Mouse (Mus musculus) lung, postnatal 0 days (tissue): ENCODE results near the gene Nkx6-2. TPM values are rescaled to one million over a fixed set of nuclear protein-coding genes. Genes with fewer than 3 reads are reported as not detected.

ENCODE experiments used
- ATAC-seq: fragments of 200-750 bp; cut with Nextera tagmentation; 2 replicates; pipeline ENCODE4 v1.8.0; 2017; ENCODE audit warnings: moderate library complexity
- DNase-seq: peaks from one replicate; pipeline ENCODE4 v3.0.0-alpha.2; 2016; ENCODE audit warnings: low spot score
- H3K27ac ChIP-seq: fragments of 300-500 bp; sonication (generic); 2 replicates; pipeline ENCODE4 v1.5.1; 2014; ENCODE audit warnings: antibody characterized with exemption, mild to moderate bottlenecking, low read length, mixed read lengths
- H3K27me3 ChIP-seq: fragments of 300-500 bp; sonication (generic); replicated peaks from 2 replicates; pipeline ENCODE4 v1.6.1; 2014; ENCODE audit warnings: low read length, mixed read lengths; ENCODE audit not compliant: insufficient read depth
- H3K36me3 ChIP-seq: fragments of 300-500 bp; sonication (generic); 2 replicates; pipeline ENCODE4 v1.6.1; 2014; ENCODE audit warnings: low read length, mixed read lengths; ENCODE audit not compliant: insufficient read depth
- H3K4me1 ChIP-seq: fragments of 300-500 bp; sonication (generic); 2 replicates; pipeline ENCODE4 v1.6.1; 2014; ENCODE audit warnings: antibody characterized with exemption, low read depth, low read length, mixed read lengths; ENCODE audit not compliant: insufficient read depth
- H3K4me2 ChIP-seq: fragments of 300-500 bp; sonication (generic); replicated peaks from 2 replicates; pipeline ENCODE4 v1.6.1; 2014; ENCODE audit warnings: low read depth, mild to moderate bottlenecking, low read length, moderate library complexity, mixed read lengths
- H3K4me3 ChIP-seq: fragments of 300-500 bp; sonication (generic); 2 replicates; pipeline ENCODE4 v1.5.1; 2014; ENCODE audit warnings: low read depth, low read length
- H3K9ac ChIP-seq: fragments of 300-500 bp; sonication (generic); replicated peaks from 2 replicates; pipeline ENCODE4 v1.6.1; 2014; ENCODE audit warnings: low read depth, mild to moderate bottlenecking
- H3K9me3 ChIP-seq: fragments of 300-500 bp; sonication (generic); 2 replicates; pipeline ENCODE4 v1.6.1; 2016; ENCODE audit warnings: low read length, mixed read lengths
- CTCF ChIP-seq: IDR thresholded peaks from 2 replicates; pipeline ENCODE4 v1.5.1; 2016; ENCODE audit warnings: antibody characterized with exemption, mild to moderate bottlenecking
- EP300 ChIP-seq: IDR thresholded peaks from 2 replicates; pipeline ENCODE4 v1.6.1; 2016; ENCODE audit warnings: antibody characterized with exemption, mild to moderate bottlenecking, control low read depth
- WGBS: fragments of 180-500 bp; shearing (Covaris S2); extraction: QIAGEN DNeasy Blood & Tissue Kit; methylation state at CpG from one replicate; pipeline ENCODE4 v1.1.7; 2014; 5-methylcytosine and 5-hydroxymethylcytosine counted together
- polyA plus RNA-seq: library from polyadenylated mRNA; unstranded; fragments of >200 nt; fragmentation: Nextera tagmentation; extraction: Ambion mirVana; gene quantifications from 2 replicates; pipeline ENCODE4 v1.2.1, GENCODE M21; 2015

The Nkx6-2 gene
- polyA plus RNA-seq, 1 experiment from 2014 or later: 0.10 TPM

DNA sequence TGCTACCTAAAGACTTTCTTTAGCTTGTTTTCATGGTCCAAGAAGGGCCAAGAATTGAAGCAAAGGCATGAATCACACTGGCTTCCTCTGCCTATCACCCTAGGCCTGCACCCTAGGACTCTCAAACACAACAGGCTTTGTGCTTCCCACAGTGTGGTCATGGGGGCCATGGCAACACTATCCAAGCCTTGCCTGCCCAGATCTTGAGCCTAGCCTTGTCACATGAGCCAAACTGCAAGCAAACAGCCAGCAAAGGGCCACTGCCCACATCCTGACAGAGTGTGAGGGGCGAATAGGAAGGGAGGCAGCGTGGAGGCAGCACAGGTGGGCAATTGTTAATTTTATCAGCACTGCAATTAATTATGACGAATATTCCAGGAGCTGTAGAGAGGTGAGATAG is 9.9 kb downstream of the Nkx6-2 start:
- ATAC-seq: peak; percentile 33; the same call in 1 of the 2 replicates

DNA sequence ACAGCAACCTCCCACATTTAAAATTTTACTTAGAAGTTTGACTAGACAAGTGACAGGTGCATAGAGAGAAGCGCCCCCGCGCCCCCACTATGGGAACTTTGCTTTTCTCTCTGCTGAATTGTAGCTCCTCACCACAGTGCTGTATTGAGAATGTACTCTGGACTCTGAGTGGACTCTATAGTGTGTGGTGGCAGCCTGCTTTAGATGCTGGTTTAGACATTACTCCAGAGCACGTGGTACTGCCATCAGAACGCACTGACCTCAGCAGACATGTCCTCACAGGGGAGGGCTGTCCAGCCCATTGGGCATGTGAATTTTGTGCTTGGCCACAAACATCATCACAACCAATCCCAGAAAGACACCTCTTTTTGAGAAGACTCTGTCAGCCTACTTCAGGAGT is 11.8 kb downstream of the Nkx6-2 start:
- Histone ChIP-seq H3K4me3 (no peak overlapping the region), H3K9ac (no peak overlapping the region), H3K4me2 (no peak overlapping the region), H3K36me3 (peaks cover 30% of the 10 kb centered on the region; the same call in 1 of the 2 replicates), H3K4me1 (no peaks in the 10 kb centered on the region), H3K27ac (no peak overlapping the region), H3K27me3 (no peaks in the 10 kb centered on the region), H3K9me3 (no peaks in the 10 kb centered on the region)
- no peak for ATAC-seq
- TF ChIP-seq CTCF: no peak
- TF ChIP-seq EP300: no peak
- 95% methylated on average over 5 of the region's 5 CpGs for WGBS
- no peak for DNase-seq

More for the DNA sequence above, 9.9 kb downstream of the Nkx6-2 start:
- Histone ChIP-seq H3K9me3 (no peaks in the 10 kb centered on the region), H3K27ac (no peak overlapping the region), H3K4me2 (no peak overlapping the region), H3K4me1 (no peaks in the 10 kb centered on the region), H3K27me3 (no peaks in the 10 kb centered on the region), H3K36me3 (peaks cover 27% of the 10 kb centered on the region), H3K9ac (no peak overlapping the region), H3K4me3 (no peak overlapping the region)
- DNase-seq: no peak
- 87% methylated on average over 3 of the region's 3 CpGs for WGBS
- TF ChIP-seq CTCF: no peak

DNA sequence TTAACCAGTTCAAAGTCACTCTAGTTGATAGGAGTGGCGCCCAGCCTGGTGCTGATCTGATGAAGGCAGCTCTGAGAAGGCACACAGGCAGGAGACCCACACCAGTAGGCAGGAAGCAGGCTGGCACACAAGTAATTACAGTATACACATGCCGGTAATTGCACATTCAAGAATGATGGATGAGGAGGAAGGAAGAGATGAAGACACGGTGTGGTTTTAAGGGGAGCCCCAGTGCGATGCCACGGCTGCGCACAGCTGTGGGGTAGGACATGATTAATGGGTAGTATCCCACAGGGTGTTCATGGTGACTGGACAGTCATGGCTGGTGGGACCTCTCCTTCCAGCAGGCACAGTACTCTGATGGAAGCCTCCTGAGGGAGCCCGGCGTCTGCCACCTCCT is 16.1 kb downstream of the Nkx6-2 start:
- no peak overlapping the region for H3K4me3 ChIP-seq
- H3K4me1 ChIP-seq: no peaks in the 10 kb centered on the region
- H3K4me2 ChIP-seq: no peak overlapping the region
- DNase-seq (no peak), ATAC-seq (no peak)
- no peaks in the 10 kb centered on the region for H3K27me3 ChIP-seq
- H3K9me3 ChIP-seq: no peaks in the 10 kb centered on the region
- 45% methylated on average over 8 of the region's 8 CpGs for WGBS
- no peak overlapping the region for H3K9ac ChIP-seq
- no peak for TF ChIP-seq CTCF
- TF ChIP-seq EP300: no peak
- H3K27ac ChIP-seq: no peak overlapping the region
- H3K36me3 ChIP-seq: peaks cover 30% of the 10 kb centered on the region

DNA sequence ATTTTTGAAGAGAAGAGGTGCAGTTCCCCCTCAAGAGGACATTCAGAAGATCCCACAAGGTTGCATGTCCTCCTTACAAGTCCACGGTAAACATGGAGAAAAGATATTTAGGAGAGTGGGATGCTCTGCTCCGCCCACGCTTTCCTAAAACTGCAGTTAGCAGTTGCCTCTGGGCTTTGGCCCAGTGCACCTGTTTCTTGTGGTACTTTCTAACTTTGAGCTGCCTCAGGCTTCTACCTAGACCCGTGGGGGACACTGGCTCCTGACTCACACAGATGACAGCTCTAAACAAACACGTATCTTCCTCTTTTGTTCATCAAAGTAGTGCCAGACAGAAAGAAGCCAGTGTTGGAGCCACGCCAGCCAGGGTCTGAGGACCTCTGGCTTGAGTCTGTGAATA is 16.6 kb downstream of the Nkx6-2 start:
- Histone ChIP-seq H3K9ac (no peak overlapping the region), H3K4me2 (no peak overlapping the region), H3K4me3 (no peak overlapping the region), H3K36me3 (peaks cover 30% of the 10 kb centered on the region), H3K27ac (no peak overlapping the region), H3K9me3 (no peaks in the 10 kb centered on the region), H3K4me1 (no peaks in the 10 kb centered on the region), H3K27me3 (no peaks in the 10 kb centered on the region)
- 61% methylated on average over 6 of the region's 6 CpGs for WGBS
- DNase-seq (no peak), ATAC-seq (no peak)
- TF ChIP-seq CTCF (no peak), EP300 (no peak)

DNA sequence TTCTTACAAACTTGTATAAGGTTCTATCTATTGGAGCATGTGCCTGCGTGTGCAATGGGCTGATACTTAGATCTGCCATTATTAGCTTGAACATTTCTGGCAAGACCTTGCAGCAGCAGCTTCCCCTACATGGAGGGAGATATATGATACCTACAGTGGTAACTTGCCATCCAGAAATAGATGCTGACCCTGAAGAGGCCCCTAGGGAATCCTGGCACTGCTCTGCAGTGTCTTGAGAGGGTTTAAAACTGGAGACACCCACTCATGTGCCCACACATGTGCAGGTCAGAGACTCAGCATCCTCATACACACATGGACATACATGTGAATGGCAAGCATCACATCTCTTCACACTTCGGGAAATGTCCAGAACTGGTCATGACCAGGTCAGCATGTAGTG is 18.4 kb downstream of the Nkx6-2 start:
- no peak overlapping the region for H3K27ac ChIP-seq
- no peak overlapping the region for H3K4me2 ChIP-seq
- DNase-seq: no peak
- TF ChIP-seq EP300 (no peak), CTCF (no peak)
- no peaks in the 10 kb centered on the region for H3K9me3 ChIP-seq
- H3K27me3 ChIP-seq: no peaks in the 10 kb centered on the region
- ATAC-seq: no peak
- H3K4me1 ChIP-seq: no peaks in the 10 kb centered on the region
- WGBS: 92% methylated on average over 2 of the region's 2 CpGs
- H3K36me3 ChIP-seq: peaks cover 30% of the 10 kb centered on the region
- no peak overlapping the region for H3K9ac ChIP-seq
- no peak overlapping the region for H3K4me3 ChIP-seq

GRCm38 (mm10) chr7:139563425-139563824 is 19.2 kb downstream of the Nkx6-2 start:
- no peaks in the 10 kb centered on the region for H3K4me1 ChIP-seq
- DNase-seq: no peak
- H3K4me2 ChIP-seq: no peak overlapping the region
- no peak overlapping the region for H3K27ac ChIP-seq
- no peak overlapping the region for H3K9ac ChIP-seq
- H3K27me3 ChIP-seq: no peaks in the 10 kb centered on the region
- ATAC-seq: no peak
- H3K9me3 ChIP-seq: no peaks in the 10 kb centered on the region
- 78% methylated on average over 4 of the region's 4 CpGs for WGBS
- H3K36me3 ChIP-seq: peaks cover 32% of the 10 kb centered on the region
- TF ChIP-seq EP300 (no peak), CTCF (no peak)
- no peak overlapping the region for H3K4me3 ChIP-seq

DNA sequence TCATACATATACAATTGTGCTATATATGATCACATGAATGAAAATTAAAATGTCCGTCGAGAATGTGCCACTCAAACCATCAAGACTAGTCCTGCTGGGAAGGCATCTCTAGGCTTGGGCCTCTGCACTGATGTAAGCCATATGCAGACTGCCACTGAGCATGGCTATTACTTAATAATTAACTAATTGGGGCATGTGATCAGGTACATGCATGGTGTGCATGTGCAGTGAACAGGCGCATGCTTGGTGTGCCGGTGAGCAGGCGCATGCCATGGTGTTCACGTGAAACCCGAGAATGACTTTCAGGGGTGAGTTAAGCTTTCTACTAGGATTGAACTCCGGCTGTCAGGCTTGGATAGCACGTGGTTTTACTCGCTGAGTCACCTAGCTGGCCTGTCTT is 22.9 kb downstream of the Nkx6-2 start:
- WGBS: 91% methylated on average over 10 of the region's 10 CpGs
- no peaks in the 10 kb centered on the region for H3K27me3 ChIP-seq
- peaks cover 11% of the 10 kb centered on the region; the same call in 1 of the 2 replicates for H3K36me3 ChIP-seq
- no peak overlapping the region for H3K9ac ChIP-seq
- DNase-seq: no peak
- no peak overlapping the region for H3K27ac ChIP-seq
- H3K4me1 ChIP-seq: no peaks in the 10 kb centered on the region
- no peak overlapping the region for H3K4me2 ChIP-seq
- ATAC-seq: no peak
- no peak overlapping the region for H3K4me3 ChIP-seq
- H3K9me3 ChIP-seq: no peaks in the 10 kb centered on the region
- TF ChIP-seq EP300 (no peak), CTCF (no peak)
